Mouse (Mus musculus): ENCODE results near the gene Clrn3. TPM values are rescaled to one million over a fixed set of nuclear protein-coding genes. Genes with fewer than 3 reads are reported as not detected.

Gene Clrn3
- polyA plus RNA-seq, 1 experiment, result 26.7 TPM

GRCm38 (mm10) chr7:135566013-135566412 is 37.6 kb upstream of the Clrn3 start:
- TF ChIP-seq CTCF (conservative IDR thresholded peaks at IDR 0.05; ENCODE audit: insufficient read depth, insufficient read length, low read depth, low read length) (no peak), POLR2A (IDR thresholded peaks at IDR 0.05; ENCODE audit: low read depth, low read length) (no peak)
- Histone ChIP-seq H3K27me3 (replicated peaks; ENCODE audit: control insufficient read depth, insufficient read depth, low read length) (no peaks in the 10 kb centered on the region), H3K4me1 (ENCODE audit: control insufficient read depth, insufficient read depth, low read length) (no peaks in the 10 kb centered on the region), H3K4me3 (ENCODE audit: insufficient read depth, low read depth, low read length) (no peak overlapping the region), H3K27ac (ENCODE audit: insufficient read depth, low read depth, low read length) (no peak overlapping the region), H3K36me3 (ENCODE audit: control insufficient read depth, insufficient read depth, low read length) (no peaks in the 10 kb centered on the region)
- 89% methylated on average over 5 of the region's 5 CpGs for WGBS
- DNase-seq, result no peak

GRCm38 (mm10) chr7:135564022-135564421 is 35.6 kb upstream of the Clrn3 start:
- Histone ChIP-seq H3K4me1 (ENCODE audit: control insufficient read depth, insufficient read depth, low read length) (no peaks in the 10 kb centered on the region), H3K36me3 (ENCODE audit: control insufficient read depth, insufficient read depth, low read length) (no peaks in the 10 kb centered on the region), H3K27me3 (replicated peaks; ENCODE audit: control insufficient read depth, insufficient read depth, low read length) (no peaks in the 10 kb centered on the region), H3K27ac (ENCODE audit: insufficient read depth, low read depth, low read length) (no peak overlapping the region), H3K4me3 (ENCODE audit: insufficient read depth, low read depth, low read length) (no peak overlapping the region)
- DNase-seq, result no peak
- WGBS, result 81% methylated on average over 8 of the region's 8 CpGs
- TF ChIP-seq CTCF (conservative IDR thresholded peaks at IDR 0.05; ENCODE audit: insufficient read depth, insufficient read length, low read depth, low read length) (no peak), POLR2A (IDR thresholded peaks at IDR 0.05; ENCODE audit: low read depth, low read length) (no peak)

DNA sequence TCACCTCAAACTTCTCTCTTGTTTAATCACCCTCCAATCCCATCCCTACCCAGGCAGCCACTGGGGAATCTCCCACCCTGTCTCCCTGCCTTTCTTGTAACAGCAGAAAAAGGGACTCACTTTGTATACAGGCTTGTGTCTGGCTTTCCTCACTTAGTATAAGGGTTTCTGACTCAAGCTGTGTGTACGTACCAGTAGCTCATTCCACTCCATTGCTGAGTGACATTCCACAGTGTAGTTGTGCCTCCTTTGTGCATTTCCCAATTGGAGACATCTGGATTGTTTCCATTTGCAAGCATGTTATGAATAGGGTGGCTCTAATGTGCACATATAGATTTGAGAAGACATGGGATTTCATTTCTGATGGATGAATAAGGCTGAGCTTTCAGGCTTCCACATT is 31.8 kb upstream of the Clrn3 start:
- TF ChIP-seq CTCF (conservative IDR thresholded peaks at IDR 0.05; ENCODE audit: insufficient read depth, insufficient read length, low read depth, low read length) (no peak), POLR2A (IDR thresholded peaks at IDR 0.05; ENCODE audit: low read depth, low read length) (no peak)
- Histone ChIP-seq H3K4me1 (ENCODE audit: control insufficient read depth, insufficient read depth, low read length) (no peaks in the 10 kb centered on the region), H3K27me3 (replicated peaks; ENCODE audit: control insufficient read depth, insufficient read depth, low read length) (no peaks in the 10 kb centered on the region), H3K27ac (ENCODE audit: insufficient read depth, low read depth, low read length) (no peak overlapping the region), H3K4me3 (ENCODE audit: insufficient read depth, low read depth, low read length) (no peak overlapping the region), H3K36me3 (ENCODE audit: control insufficient read depth, insufficient read depth, low read length) (no peaks in the 10 kb centered on the region)
- no peak for DNase-seq
- WGBS, result 88% methylated on average over 1 of the region's 1 CpGs

DNA sequence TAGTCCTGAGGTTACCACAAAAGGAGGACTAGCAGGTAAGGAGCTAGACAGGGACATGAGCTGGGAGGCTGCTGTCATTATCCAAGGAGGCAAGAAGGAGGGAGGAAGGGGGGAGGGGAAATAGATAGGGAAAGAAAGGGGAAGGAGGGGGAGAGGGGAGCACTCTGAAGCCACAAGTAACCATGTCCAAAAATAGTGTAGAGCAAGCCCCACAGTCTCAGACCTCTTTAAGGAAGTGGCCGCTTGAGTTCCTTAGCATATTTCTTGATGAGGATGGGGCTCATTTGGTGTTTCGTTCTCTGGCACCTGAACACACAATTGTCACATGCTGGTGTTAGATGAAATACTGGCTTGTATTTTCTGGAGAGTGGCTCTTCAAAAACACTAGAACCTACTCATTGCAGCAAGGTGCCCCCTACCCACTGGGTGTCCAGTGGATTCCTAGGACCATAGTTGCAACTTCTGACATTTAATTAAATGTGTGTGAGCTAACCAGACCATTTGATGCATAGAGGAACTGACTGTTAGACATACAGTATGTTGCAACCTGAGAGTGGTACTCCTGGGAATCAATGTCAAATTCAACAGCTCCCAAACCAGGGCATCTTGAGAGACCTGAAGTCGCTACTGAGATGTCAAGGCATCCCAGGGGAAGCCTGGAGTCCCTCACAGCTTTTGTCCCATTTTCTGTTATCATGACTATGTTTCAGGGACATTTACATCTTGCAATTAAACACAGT is 28.4 kb upstream of the Clrn3 start:
- Histone ChIP-seq H3K27me3 (replicated peaks; ENCODE audit: control insufficient read depth, insufficient read depth, low read length) (no peaks in the 10 kb centered on the region), H3K36me3 (ENCODE audit: control insufficient read depth, insufficient read depth, low read length) (no peaks in the 10 kb centered on the region), H3K27ac (ENCODE audit: insufficient read depth, low read depth, low read length) (no peak overlapping the region), H3K4me3 (ENCODE audit: insufficient read depth, low read depth, low read length) (no peak overlapping the region), H3K4me1 (ENCODE audit: control insufficient read depth, insufficient read depth, low read length) (no peaks in the 10 kb centered on the region)
- TF ChIP-seq POLR2A (IDR thresholded peaks at IDR 0.05; ENCODE audit: low read depth, low read length) (no peak), CTCF (conservative IDR thresholded peaks at IDR 0.05; ENCODE audit: insufficient read depth, insufficient read length, low read depth, low read length) (no peak)
- DNase-seq, result no peak
- 80% methylated on average over 3 of the region's 3 CpGs for WGBS

DNA sequence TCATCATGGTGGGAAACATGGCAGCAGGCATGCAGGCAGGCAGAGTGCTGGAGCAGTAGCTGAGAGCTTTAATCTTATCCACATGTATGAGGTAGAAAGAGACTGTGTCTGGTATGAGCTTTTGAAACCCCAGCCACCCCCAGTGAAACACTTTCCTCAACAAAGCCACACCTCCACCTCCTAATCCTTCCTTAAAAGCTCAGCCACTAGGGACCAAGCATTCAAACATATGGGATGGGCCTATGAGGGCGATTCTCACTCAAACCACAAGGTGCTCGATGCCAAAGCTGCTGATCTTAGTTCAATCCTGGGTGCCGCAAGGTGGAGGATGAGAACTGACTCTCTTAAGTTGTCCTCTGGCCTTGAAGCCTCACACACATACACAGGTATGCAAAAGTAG is 25.1 kb upstream of the Clrn3 start:
- H3K36me3 ChIP-seq (ENCODE audit: control insufficient read depth, insufficient read depth, low read length), result no peaks in the 10 kb centered on the region
- no peaks in the 10 kb centered on the region for H3K4me1 ChIP-seq (ENCODE audit: control insufficient read depth, insufficient read depth, low read length)

DNA sequence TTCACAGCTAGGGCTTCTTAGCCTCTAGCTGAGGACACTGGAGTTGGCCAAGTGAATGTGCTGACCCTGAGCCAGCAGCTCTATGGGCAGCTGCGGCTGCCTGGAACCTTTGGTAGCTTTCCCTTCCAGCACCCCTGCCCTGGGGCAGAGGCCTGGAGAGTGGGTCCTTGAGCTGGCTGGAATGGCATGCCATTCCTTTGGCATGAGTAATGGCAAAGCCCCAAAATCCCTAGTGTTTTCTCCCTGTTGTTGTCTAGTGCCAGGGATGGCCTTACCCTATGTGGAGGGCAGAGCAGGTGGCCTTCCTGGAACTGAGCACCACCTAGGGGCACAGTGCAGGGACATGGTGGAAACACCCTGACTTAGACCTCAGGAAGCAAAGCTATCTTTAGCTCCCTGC is 23.1 kb upstream of the Clrn3 start:
- no peaks in the 10 kb centered on the region for H3K27me3 ChIP-seq (replicated peaks; ENCODE audit: control insufficient read depth, insufficient read depth, low read length)
- TF ChIP-seq POLR2A (IDR thresholded peaks at IDR 0.05; ENCODE audit: low read depth, low read length) (no peak), CTCF (conservative IDR thresholded peaks at IDR 0.05; ENCODE audit: insufficient read depth, insufficient read length, low read depth, low read length) (no peak)
- no peaks in the 10 kb centered on the region for H3K36me3 ChIP-seq (ENCODE audit: control insufficient read depth, insufficient read depth, low read length)
- H3K4me3 ChIP-seq (ENCODE audit: insufficient read depth, low read depth, low read length), result no peak overlapping the region
- WGBS, result 47% methylated on average over 1 of the region's 1 CpGs
- peak; percentile 5 for DNase-seq
- no peaks in the 10 kb centered on the region for H3K4me1 ChIP-seq (ENCODE audit: control insufficient read depth, insufficient read depth, low read length)
- no peak overlapping the region for H3K27ac ChIP-seq (ENCODE audit: insufficient read depth, low read depth, low read length)

More for the DNA sequence above, 25.1 kb upstream of the Clrn3 start:
- Histone ChIP-seq H3K27ac (ENCODE audit: insufficient read depth, low read depth, low read length) (no peak overlapping the region), H3K4me3 (ENCODE audit: insufficient read depth, low read depth, low read length) (no peak overlapping the region), H3K27me3 (replicated peaks; ENCODE audit: control insufficient read depth, insufficient read depth, low read length) (no peaks in the 10 kb centered on the region)
- no peak for TF ChIP-seq POLR2A (IDR thresholded peaks at IDR 0.05; ENCODE audit: low read depth, low read length)
- no peak for TF ChIP-seq CTCF (conservative IDR thresholded peaks at IDR 0.05; ENCODE audit: insufficient read depth, insufficient read length, low read depth, low read length)
- DNase-seq, result no peak
- WGBS, result 82% methylated on average over 3 of the region's 3 CpGs

DNA sequence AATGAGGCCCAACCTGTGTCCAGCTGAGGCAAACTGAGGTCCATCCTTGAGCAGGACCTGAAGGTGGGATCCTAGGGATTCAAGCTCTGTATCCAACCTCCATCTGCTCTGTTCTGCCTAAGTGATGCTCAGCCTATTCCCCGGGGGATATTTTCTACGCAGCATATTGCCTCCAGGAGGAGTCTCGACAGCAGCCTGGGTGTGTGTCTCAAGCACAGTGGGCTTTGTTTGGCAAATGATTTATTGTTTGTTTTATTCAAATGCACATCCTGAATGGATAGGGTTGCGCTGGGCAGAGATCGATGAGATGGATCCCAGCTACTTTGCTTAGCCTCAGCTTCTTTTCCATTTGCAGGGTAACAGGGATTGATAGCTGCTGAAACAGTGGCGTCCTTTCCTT is 20.0 kb upstream of the Clrn3 start:
- no peak overlapping the region for H3K4me3 ChIP-seq (ENCODE audit: insufficient read depth, low read depth, low read length)
- 68% methylated on average over 6 of the region's 6 CpGs for WGBS
- no peaks in the 10 kb centered on the region for H3K27me3 ChIP-seq (replicated peaks; ENCODE audit: control insufficient read depth, insufficient read depth, low read length)
- H3K27ac ChIP-seq (ENCODE audit: insufficient read depth, low read depth, low read length), result no peak overlapping the region
- DNase-seq, result no peak
- TF ChIP-seq POLR2A (IDR thresholded peaks at IDR 0.05; ENCODE audit: low read depth, low read length), result no peak
- TF ChIP-seq CTCF (conservative IDR thresholded peaks at IDR 0.05; ENCODE audit: insufficient read depth, insufficient read length, low read depth, low read length), result no peak
- no peaks in the 10 kb centered on the region for H3K36me3 ChIP-seq (ENCODE audit: control insufficient read depth, insufficient read depth, low read length)
- H3K4me1 ChIP-seq (ENCODE audit: control insufficient read depth, insufficient read depth, low read length), result no peaks in the 10 kb centered on the region
